Mouse (Mus musculus): ENCODE data around the gene Mok. TPM values are rescaled to one million over a fixed set of nuclear protein-coding genes. Genes with fewer than 3 reads are reported as not detected.
A peak's percentile ranks its signal among the peaks of the same experiment; 100 is the strongest.
"Not testable (repeated sequence)": the region's sequence is repeated elsewhere in the genome, so short reads cannot be mapped to it uniquely, and the experiment has no call there.

Gene Mok
- polyA plus RNA-seq, 1 experiment, result 0.35 TPM

- Histone ChIP-seq H3K27me3 (ENCODE audit: control insufficient read depth, insufficient read depth, low read length) (no peaks in the 10 kb centered on the region), H3K27ac (ENCODE audit: insufficient read depth, low read length) (no peak overlapping the region), H3K4me1 (ENCODE audit: control insufficient read depth, insufficient read depth, insufficient read length) (peaks cover 6% of the 10 kb centered on the region; the same call in 1 of the 2 replicates), H3K4me3 (ENCODE audit: extremely low read depth, insufficient read depth, insufficient read length) (no peak overlapping the region), H3K36me3 (ENCODE audit: control insufficient read depth, insufficient read depth, low read length) (peaks cover 4% of the 10 kb centered on the region; the same call in 1 of the 2 replicates)
- no peak for TF ChIP-seq POLR2A (IDR thresholded peaks at IDR 0.05; ENCODE audit: low read depth, low read length)
- TF ChIP-seq CTCF (IDR thresholded peaks at IDR 0.05; ENCODE audit: extremely low read depth, insufficient read depth, insufficient read length, insufficient replicate concordance), result no peak
- no peak for DNase-seq (ENCODE audit: low read depth in 1 of 2, low spot score in 2 of 2)
These were observed 19.6 kb upstream of the Mok start for GRCm38 (mm10) chr12:110860293-110860692.

- not testable (repeated sequence) for H3K4me1 ChIP-seq (ENCODE audit: control insufficient read depth, insufficient read depth, insufficient read length); DNase-seq (ENCODE audit: low read depth in 1 of 2, low spot score in 2 of 2); H3K4me3 ChIP-seq (ENCODE audit: extremely low read depth, insufficient read depth, insufficient read length); H3K27ac ChIP-seq (ENCODE audit: insufficient read depth, low read length); H3K36me3 ChIP-seq (ENCODE audit: control insufficient read depth, insufficient read depth, low read length); H3K27me3 ChIP-seq (ENCODE audit: control insufficient read depth, insufficient read depth, low read length)
- 96% methylated on average over 15 of the region's 15 CpGs for WGBS
These were observed 17.9 kb upstream of the Mok start for GRCm38 (mm10) chr12:110858681-110859080.

DNA sequence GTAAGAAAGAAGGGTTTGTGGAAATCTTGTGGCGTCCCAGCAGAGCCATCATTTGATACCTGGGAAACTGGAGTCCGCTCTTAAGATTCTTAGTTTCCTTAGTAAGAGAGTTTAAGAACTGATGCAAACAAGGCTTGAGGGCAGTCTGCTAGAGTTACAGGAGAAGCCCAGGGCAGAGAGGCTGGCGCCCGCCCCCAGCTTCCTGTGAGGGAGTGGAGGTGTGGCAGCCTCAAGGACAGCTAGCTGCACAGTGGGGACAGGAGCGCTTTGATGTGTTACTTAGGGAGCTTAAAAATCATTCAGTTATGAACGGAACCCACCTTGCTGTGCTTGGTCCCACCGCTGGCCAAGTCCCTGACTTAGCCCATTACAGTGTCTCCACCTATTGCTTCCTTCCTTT is 16.5 kb upstream of the Mok start:
- H3K4me1 ChIP-seq (ENCODE audit: control insufficient read depth, insufficient read depth, insufficient read length), result peaks cover 11% of the 10 kb centered on the region; the same call in 1 of the 2 replicates

GRCm38 (mm10) chr12:110854786-110855737 is 14.3 kb upstream of the Mok start:
- TF ChIP-seq POLR2A (IDR thresholded peaks at IDR 0.05; ENCODE audit: low read depth, low read length), result no peak
- no peak for TF ChIP-seq CTCF (IDR thresholded peaks at IDR 0.05; ENCODE audit: extremely low read depth, insufficient read depth, insufficient read length, insufficient replicate concordance)
- peaks cover 21% of the 10 kb centered on the region; the same call in 1 of the 2 replicates for H3K4me1 ChIP-seq (ENCODE audit: control insufficient read depth, insufficient read depth, insufficient read length)
- H3K27ac ChIP-seq (ENCODE audit: insufficient read depth, low read length), result peak overlapping the region; percentile 64
- peak overlapping the region; percentile 41; the same call in 1 of the 2 replicates for H3K4me3 ChIP-seq (ENCODE audit: extremely low read depth, insufficient read depth, insufficient read length)
- DNase-seq (ENCODE audit: low read depth in 1 of 2, low spot score in 2 of 2), result peak in 1 of 2 experiments; percentile 9
- no peaks in the 10 kb centered on the region for H3K27me3 ChIP-seq (ENCODE audit: control insufficient read depth, insufficient read depth, low read length)
- peaks cover 1% of the 10 kb centered on the region; the same call in 1 of the 2 replicates for H3K36me3 ChIP-seq (ENCODE audit: control insufficient read depth, insufficient read depth, low read length)
- WGBS, result 52% methylated on average over 32 of the region's 32 CpGs

More for the DNA sequence above, 16.5 kb upstream of the Mok start:
- WGBS, result 30% methylated on average over 7 of the region's 7 CpGs
- TF ChIP-seq CTCF (IDR thresholded peaks at IDR 0.05; ENCODE audit: extremely low read depth, insufficient read depth, insufficient read length, insufficient replicate concordance) (no peak), POLR2A (IDR thresholded peaks at IDR 0.05; ENCODE audit: low read depth, low read length) (no peak)
- Histone ChIP-seq H3K4me3 (ENCODE audit: extremely low read depth, insufficient read depth, insufficient read length) (no peak overlapping the region), H3K27ac (ENCODE audit: insufficient read depth, low read length) (no peak overlapping the region), H3K27me3 (ENCODE audit: control insufficient read depth, insufficient read depth, low read length) (no peaks in the 10 kb centered on the region), H3K36me3 (ENCODE audit: control insufficient read depth, insufficient read depth, low read length) (peaks cover 3% of the 10 kb centered on the region; the same call in 1 of the 2 replicates)
- DNase-seq (ENCODE audit: low read depth in 1 of 2, low spot score in 2 of 2), result peak in 1 of 2 experiments; percentile 35

DNA sequence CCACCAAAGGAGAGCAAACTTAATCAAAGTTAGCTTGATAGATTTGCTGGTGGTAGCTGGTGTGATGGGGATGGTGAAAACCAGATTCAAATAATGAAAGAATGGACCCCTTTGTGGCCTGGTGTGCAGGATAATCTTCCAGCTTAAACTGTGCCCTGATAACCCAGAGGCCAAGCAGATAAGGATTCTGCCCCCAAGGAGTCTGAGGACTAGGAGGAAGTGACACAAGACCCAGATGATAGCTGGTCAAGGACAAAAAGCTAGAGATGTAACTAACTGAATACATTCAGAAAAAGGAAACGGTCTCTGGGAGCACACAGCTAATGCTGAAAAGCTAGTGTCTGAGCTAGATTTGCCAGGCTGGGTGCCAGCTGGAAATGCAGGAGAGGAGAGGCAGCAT is 11.2 kb upstream of the Mok start:
- WGBS, result 62% methylated on average over 1 of the region's 1 CpGs

GRCm38 (mm10) chr12:110851414-110851813 is 10.7 kb upstream of the Mok start:
- Histone ChIP-seq H3K27me3 (ENCODE audit: control insufficient read depth, insufficient read depth, low read length) (no peaks in the 10 kb centered on the region), H3K27ac (ENCODE audit: insufficient read depth, low read length) (peak overlapping the region; percentile 17; the same call in 1 of the 2 replicates), H3K36me3 (ENCODE audit: control insufficient read depth, insufficient read depth, low read length) (peaks cover 1% of the 10 kb centered on the region; the same call in 1 of the 2 replicates), H3K4me1 (ENCODE audit: control insufficient read depth, insufficient read depth, insufficient read length) (peaks cover 21% of the 10 kb centered on the region; the same call in 1 of the 2 replicates), H3K4me3 (ENCODE audit: extremely low read depth, insufficient read depth, insufficient read length) (peak overlapping the region; percentile 85; the same call in 1 of the 2 replicates)
- WGBS, result 16% methylated on average over 12 of the region's 12 CpGs
- peak in 1 of 2 experiments; percentile 15 for DNase-seq (ENCODE audit: low read depth in 1 of 2, low spot score in 2 of 2)
- no peak for TF ChIP-seq POLR2A (IDR thresholded peaks at IDR 0.05; ENCODE audit: low read depth, low read length)
- TF ChIP-seq CTCF (IDR thresholded peaks at IDR 0.05; ENCODE audit: extremely low read depth, insufficient read depth, insufficient read length, insufficient replicate concordance), result no peak

More for the DNA sequence above, 11.2 kb upstream of the Mok start:
- H3K36me3 ChIP-seq (ENCODE audit: control insufficient read depth, insufficient read depth, low read length), result peaks cover 1% of the 10 kb centered on the region; the same call in 1 of the 2 replicates
- no peak for DNase-seq (ENCODE audit: low read depth in 1 of 2, low spot score in 2 of 2)
- H3K4me1 ChIP-seq (ENCODE audit: control insufficient read depth, insufficient read depth, insufficient read length), result peaks cover 21% of the 10 kb centered on the region; the same call in 1 of the 2 replicates
- H3K27me3 ChIP-seq (ENCODE audit: control insufficient read depth, insufficient read depth, low read length), result no peaks in the 10 kb centered on the region
- TF ChIP-seq CTCF (IDR thresholded peaks at IDR 0.05; ENCODE audit: extremely low read depth, insufficient read depth, insufficient read length, insufficient replicate concordance) (no peak), POLR2A (IDR thresholded peaks at IDR 0.05; ENCODE audit: low read depth, low read length) (no peak)
- no peak overlapping the region for H3K27ac ChIP-seq (ENCODE audit: insufficient read depth, low read length)
- H3K4me3 ChIP-seq (ENCODE audit: extremely low read depth, insufficient read depth, insufficient read length), result no peak overlapping the region

All from spleen, adult 2 months (tissue).